Mouse (Mus musculus) mouse trophoblast stem cell (cell line): ENCODE results near the gene Amotl2.

Experiments
- in situ Hi-C, 2 experiments: fragments of 300-500 bp; cut with MseI, MboI; formaldehyde crosslinking; loops; 2 replicates in 1 of 2; 3 replicates in 1 of 2; pipeline ENCODE4 v1.15.1; 2025

Amotl2 gene

DNA sequence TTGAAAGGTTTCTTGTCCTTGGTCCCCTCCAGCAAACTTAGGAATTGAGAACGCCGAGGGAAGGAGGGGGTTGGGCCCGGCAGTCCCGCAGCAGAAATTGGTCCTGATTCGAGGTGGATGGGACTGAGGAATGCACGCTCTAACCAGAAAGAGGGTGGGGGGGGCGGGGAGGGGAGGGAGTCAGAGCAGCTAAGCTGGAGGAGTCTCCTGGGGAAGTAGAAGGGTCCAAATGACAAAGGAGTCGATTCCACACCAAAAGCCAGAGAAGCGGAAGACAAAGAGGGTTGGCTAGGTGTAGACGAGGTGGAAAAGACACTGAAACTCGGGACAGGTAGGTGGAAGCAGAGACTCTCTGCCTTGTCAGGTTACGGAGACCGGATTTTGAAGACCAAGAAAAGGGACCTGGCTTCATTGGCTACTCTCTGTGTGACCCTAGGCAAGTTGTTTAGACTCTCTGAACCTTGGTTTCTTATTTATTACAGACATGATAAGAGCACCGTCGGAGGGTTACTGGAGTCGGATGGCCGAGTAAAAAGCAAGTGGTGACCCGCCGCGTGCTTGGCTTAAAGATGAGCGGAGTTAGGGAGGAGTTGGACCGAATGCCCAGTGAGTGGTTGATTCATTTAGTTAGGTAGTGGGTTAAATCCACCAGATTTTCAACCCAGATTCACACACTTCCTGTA lies at the start of gene Amotl2:
Gene Amotl2 (plus strand): TSS at position 192 of the 683 bp plus-strand sequence.
- in situ Hi-C loops = loop anchor here (5.0 kb wide), 2 partner anchors 66 to 79 kb away; no protein-coding TSS in a partner anchor

GRCm38 (mm10) chr9:102668115-102668514 lies 48.4 kb upstream of the Amotl2 start:
- in situ Hi-C loops = no loop called here

- in situ Hi-C loops = no loop called here
Measured at GRCm38 (mm10) chr9:102668906-102669305, 47.6 kb upstream of the Amotl2 start.

DNA sequence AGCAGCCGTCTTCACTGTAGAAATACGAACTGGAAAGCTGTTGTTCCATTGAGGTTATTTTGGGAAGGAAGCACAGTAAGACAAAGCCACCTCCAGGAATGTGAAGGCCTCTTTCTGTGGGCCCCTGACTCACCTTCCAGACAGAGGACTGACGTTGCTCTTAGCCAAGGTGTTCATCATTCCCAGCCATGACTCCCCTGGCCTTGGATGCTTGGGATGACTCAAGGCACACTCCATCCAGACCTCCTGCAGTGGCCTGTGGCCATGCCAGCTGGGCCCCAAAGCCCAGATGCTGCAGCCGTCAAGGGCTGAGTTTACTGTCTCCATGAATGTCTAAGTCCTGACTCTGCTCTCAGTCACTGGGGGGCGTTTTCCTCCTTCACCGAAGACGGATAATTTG lies 43.1 kb upstream of the Amotl2 start:
- in situ Hi-C loops = no loop called here

GRCm38 (mm10) chr9:102675922-102676321 lies 40.5 kb upstream of the Amotl2 start:
- in situ Hi-C loops = no loop called here

- in situ Hi-C loops = no loop called here
Measured at GRCm38 (mm10) chr9:102681470-102681869, 35.0 kb upstream of the Amotl2 start.

DNA sequence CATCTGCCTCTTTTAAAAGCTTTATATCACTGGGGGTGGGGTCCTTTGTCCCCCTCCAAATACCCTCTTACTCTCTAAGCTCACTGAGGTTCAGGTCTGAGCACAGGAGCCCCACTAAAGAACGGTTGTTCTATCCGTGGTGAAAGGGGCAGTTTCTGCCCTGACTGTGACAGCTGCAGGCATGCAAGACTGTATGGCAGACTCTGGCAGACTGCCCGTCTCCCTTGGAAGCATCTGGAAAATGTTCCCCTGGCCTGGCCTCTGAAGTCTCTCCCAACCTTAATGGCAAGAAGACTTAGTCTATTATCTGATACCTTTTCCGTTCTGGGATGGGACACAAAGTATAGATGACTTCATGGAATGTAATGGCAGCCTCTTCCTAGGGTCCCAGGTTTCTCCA lies 28.5 kb upstream of the Amotl2 start:
- in situ Hi-C loops = no loop called here

- in situ Hi-C loops = no loop called here
Measured at GRCm38 (mm10) chr9:102689406-102689939, 27.0 kb upstream of the Amotl2 start.

GRCm38 (mm10) chr9:102689940-102690642 lies 26.4 kb upstream of the Amotl2 start:
- in situ Hi-C loops = no loop called here

GRCm38 (mm10) chr9:102690891-102691290 lies 25.6 kb upstream of the Amotl2 start:
- in situ Hi-C loops = no loop called here

DNA sequence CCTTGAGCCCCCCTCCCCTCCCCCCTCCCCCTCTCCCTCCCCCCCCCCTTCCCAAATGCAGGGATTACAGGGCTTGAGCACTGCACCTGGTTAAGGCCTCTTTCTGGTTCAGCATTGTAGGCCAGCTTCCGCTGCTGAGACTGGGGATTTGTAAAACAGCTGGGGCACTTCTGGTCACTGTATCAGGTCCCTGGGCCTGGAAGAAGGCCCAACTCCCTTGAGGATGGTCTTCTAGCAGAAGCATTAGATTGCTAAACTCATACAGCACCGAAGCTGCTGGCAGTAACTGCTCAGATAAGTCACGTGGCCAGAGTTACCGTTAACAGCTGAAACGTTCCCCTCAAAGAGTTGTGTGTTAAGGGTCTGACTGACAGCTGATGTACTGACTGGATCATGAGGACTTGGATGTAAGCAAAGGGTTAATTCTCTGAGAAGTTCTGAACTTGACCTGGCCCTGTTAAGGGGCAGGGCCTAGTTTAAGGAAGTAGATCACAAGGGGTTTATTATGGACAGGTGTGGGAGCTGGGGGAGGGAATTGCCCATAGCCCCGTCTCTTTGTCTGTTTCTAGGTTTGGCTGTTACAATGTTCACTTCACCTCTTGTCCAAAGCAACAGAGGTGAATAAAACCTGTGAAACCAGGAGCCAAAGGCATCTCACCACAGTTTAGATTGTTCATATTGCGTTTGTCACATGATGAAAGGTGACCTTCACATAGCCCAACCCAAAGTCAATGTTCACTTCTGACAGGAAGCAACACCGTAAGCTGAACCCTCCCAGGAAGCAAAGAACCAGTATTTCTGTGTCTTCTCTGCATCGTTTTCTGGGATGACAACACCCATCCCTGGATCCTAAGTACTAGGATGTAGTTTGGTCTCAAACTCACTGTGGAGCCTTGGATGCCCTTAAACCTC lies 23.7 kb upstream of the Amotl2 start:
- in situ Hi-C loops = no loop called here

- in situ Hi-C loops = no loop called here
Measured at GRCm38 (mm10) chr9:102701042-102701441, 15.4 kb upstream of the Amotl2 start.

DNA sequence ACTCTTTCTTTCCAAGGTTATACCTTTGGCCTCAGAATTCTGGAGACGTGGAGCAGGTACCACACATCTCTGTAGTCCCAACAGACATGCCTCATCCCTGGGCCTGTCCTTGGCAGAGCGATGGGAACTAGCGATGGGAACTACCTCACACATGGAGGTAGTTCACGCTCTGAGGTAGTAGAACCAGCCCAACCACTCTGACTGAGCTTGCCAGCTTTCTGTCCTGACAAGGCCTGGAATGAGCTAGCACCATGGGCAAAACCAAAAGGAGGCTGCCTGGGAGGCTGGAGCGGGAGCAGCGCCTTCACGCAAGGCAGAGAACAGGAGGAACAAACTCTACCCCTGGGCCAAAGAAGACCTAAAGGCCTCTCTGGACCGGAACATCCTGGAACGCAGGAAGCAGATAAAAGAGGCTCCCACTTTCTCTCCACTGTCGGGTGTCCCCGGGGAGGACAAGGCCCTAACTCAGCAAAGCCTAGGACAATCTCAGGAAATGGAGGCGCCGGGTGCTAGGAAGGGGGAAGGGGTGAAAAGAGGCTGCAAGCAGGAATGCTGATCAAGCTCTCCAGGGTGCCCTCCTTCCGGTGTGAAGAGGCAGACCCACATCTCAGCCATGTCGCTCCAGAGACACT lies 6.9 kb upstream of the Amotl2 start:
- in situ Hi-C loops = loop anchor here in 1 of 2 experiments (5.0 kb wide), 1 partner anchor 72 kb away; no protein-coding TSS in a partner anchor

- in situ Hi-C loops = loop anchor here in 1 of 2 experiments (5.0 kb wide), 1 partner anchor 73 kb away; no protein-coding TSS in a partner anchor
Measured at GRCm38 (mm10) chr9:102710520-102710919, 6.0 kb upstream of the Amotl2 start.

DNA sequence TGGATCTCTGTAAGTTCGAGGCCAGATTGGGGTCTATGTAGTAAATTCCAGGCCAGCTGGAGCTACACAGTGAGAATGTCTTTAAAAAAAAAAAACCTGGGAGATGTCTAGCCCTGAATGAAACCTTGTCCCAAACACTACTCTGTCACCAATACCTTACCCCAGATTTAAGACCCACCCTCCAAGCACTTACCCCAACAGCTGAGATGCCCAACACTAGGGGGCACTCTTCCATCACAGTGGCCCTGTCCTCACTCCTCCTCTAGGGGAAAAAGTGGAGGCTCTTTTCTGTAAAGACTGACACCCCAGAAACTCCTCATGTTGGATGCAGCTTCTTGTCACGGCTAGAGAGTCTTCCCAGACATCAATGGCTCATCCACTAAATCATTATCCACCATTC lies 2.7 kb upstream of the Amotl2 start:
- in situ Hi-C loops = loop anchor here in 1 of 2 experiments (5.0 kb wide), 1 partner anchor 76 kb away; no protein-coding TSS in a partner anchor

GRCm38 (mm10) chr9:102714893-102715505 lies 1.5 kb upstream of the Amotl2 start:
- in situ Hi-C loops = loop anchor here (5.0 kb wide), 2 partner anchors 67 to 78 kb away; no protein-coding TSS in a partner anchor

DNA sequence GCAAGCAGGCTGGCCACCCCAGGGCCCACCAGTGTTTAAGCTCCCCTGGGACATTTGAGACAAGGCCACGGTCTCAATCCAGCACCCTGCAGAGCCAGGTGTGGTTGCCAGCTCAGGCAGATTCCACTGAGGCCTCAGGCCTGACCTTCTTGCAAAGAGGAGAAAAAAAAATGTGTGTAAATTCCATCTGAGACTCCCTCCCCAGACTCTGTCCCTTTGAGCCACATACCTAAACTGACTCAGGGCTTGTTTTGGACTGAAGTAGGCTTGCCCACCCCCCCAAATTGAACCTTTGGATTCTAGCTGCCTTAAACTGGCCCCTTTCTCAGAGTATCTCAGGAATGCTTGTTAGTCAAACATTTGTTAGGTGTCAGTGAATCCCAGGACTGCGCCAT lies 969 bp upstream of the Amotl2 start:
- in situ Hi-C loops = loop anchor here (5.0 kb wide), 2 partner anchors 67 to 78 kb away; no protein-coding TSS in a partner anchor

DNA sequence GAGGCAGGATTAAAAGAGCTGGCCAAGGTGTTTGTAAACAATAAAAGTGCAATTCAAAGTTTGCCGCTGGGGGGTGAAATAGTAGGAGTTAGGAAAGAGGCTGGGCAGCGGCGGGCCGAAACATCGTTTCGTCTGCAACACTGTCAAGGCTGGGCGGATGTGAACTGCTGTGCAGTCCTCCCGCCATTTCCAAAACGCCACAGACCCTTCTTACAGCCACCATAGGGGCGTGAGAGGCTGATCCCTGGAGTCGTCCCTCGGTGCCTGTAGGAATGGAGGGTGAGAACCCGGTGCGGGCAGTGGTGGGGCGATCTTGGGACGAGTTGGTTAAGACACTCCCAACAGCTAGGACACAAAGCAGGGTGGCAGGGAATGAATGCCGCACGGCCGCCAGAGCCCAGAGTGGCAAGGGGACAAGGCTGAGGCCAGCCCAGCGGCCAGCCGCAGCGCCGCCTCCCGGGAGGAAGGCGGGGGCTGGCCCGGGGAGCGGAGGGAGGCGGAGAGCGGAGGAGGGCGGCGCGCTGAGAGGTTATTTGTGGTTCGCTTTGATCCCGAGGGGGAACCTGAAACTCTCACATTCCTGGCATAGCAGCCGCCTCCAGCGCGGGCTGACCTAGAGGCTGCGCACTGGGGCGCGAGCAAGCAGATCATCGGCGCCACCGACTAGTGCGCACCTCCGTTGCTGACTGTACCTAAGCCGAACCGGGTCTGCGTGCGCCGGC lies 853 bp downstream of the Amotl2 start:
- in situ Hi-C loops = loop anchor here (5.0 kb wide), 2 partner anchors 65 to 80 kb away; no protein-coding TSS in a partner anchor

- in situ Hi-C loops = loop anchor here (5.0 kb wide), 2 partner anchors 64 to 81 kb away; no protein-coding TSS in a partner anchor
Measured at GRCm38 (mm10) chr9:102717886-102718643, 1.6 kb downstream of the Amotl2 start.
